ENCODE assay signal across 11 mouse cellular contexts in genomic region chr6:149189340-149189922, GRCm38 (mm10). TPM values are rescaled to one million over a fixed set of nuclear protein-coding genes. Genes with fewer than 3 reads are reported as not detected.
DNase-seq lines count a peak whose midpoint lies in the region; ATAC-seq lines count a peak whose summit lies in the region.
"Had no signal": no experiment of that assay in that cellular context is flagged by ENCODE, and none has a peak within 500 bp of the region (broad histone marks: within the 10 kb centered on the region; RNA-seq: fewer than 3 reads in every experiment).

No protein-coding gene starts in this region.

- peaks cover 55% of the 10 kb centered on the region for H3K4me1 ChIP-seq in megakaryocyte, embryonic 14.5 days
- H3K4me1 ChIP-seq in embryonic facial prominence, embryonic 14.5 days (ENCODE audit: control insufficient read depth, insufficient read depth, low read length): no peaks in the 10 kb centered on the region; the same call in 1 of the 2 replicates
- peaks cover 33% of the 10 kb centered on the region for H3K4me1 ChIP-seq in neural tube, embryonic 13.5 days (replicated peaks)

- peak overlapping the region; percentile 78; the same call in 1 of the 2 replicates for H3K4me2 ChIP-seq in embryonic facial prominence, embryonic 14.5 days (ENCODE audit: low read depth, low read length)
- peak overlapping the region; percentile 76 for H3K4me2 ChIP-seq in neural tube, embryonic 13.5 days

- no peaks in the 10 kb centered on the region for H3K27me3 ChIP-seq in megakaryocyte, embryonic 14.5 days (replicated peaks)
- H3K27me3 ChIP-seq in embryonic facial prominence, embryonic 14.5 days (replicated peaks; ENCODE audit: control insufficient read depth, insufficient read depth, low read length): no peaks in the 10 kb centered on the region
- H3K27me3 ChIP-seq in neural tube, embryonic 13.5 days: no peaks in the 10 kb centered on the region

- no peak overlapping the region for H3K27ac ChIP-seq in embryonic facial prominence, embryonic 14.5 days (replicated peaks; ENCODE audit: low read depth, low read length)
- H3K27ac ChIP-seq in neural tube, embryonic 13.5 days (replicated peaks): peak overlapping the region; percentile 96; the same call in 1 of the 2 replicates

- H3K4me3 ChIP-seq in megakaryocyte, embryonic 14.5 days (replicated peaks): peak overlapping the region; percentile 95
- no peak overlapping the region for H3K4me3 ChIP-seq in embryonic facial prominence, embryonic 14.5 days (ENCODE audit: low read depth, low read length)
- H3K4me3 ChIP-seq in neural tube, embryonic 13.5 days: 0 out of 2 replicates have a peak overlapping the region, but pooled peaks have one; percentile 77

- WGBS in embryonic facial prominence, embryonic 14.5 days: 93% methylated on average over 16 of the region's 16 CpGs
- WGBS in neural tube, embryonic 13.5 days: 94% methylated on average over 16 of the region's 16 CpGs

- peaks cover 8% of the 10 kb centered on the region; the same call in 1 of the 2 replicates for H3K9me3 ChIP-seq in megakaryocyte, embryonic 14.5 days
- H3K9me3 ChIP-seq in embryonic facial prominence, embryonic 14.5 days (ENCODE audit: control insufficient read depth, low read length): no peaks in the 10 kb centered on the region
- H3K9me3 ChIP-seq in neural tube, embryonic 13.5 days: no peaks in the 10 kb centered on the region

- H3K9ac ChIP-seq in embryonic facial prominence, embryonic 14.5 days (ENCODE audit: low read depth, low read length): no peak overlapping the region
- no peak overlapping the region for H3K9ac ChIP-seq in neural tube, embryonic 13.5 days

- ATAC-seq in megakaryocyte, adult 5-6 weeks (ENCODE audit: poor library complexity, severe bottlenecking): no peak
- ATAC-seq in embryonic facial prominence, embryonic 14.5 days (ENCODE audit: low read depth): no peak
- no peak for ATAC-seq in neural tube, embryonic 13.5 days (ENCODE audit: low read depth)
- ATAC-seq in megakaryocyte progenitor cell, adult 5-6 weeks (replicated peaks; ENCODE audit: poor library complexity): no peak

- peaks cover 25% of the 10 kb centered on the region for H3K36me3 ChIP-seq in megakaryocyte, embryonic 14.5 days (replicated peaks; ENCODE audit: low read length)
- H3K36me3 ChIP-seq in embryonic facial prominence, embryonic 14.5 days (ENCODE audit: control insufficient read depth, insufficient read depth, low read length): 0 out of 2 replicates have a peak, but pooled peaks cover 2% of the 10 kb centered on the region
- H3K36me3 ChIP-seq in neural tube, embryonic 13.5 days: 0 out of 2 replicates have a peak, but pooled peaks cover under 1% of the 10 kb centered on the region

- peak; percentile 81 for DNase-seq in heart, adult 11 months
- no peak for DNase-seq in heart, postnatal 14 days
- no peak for DNase-seq in embryonic facial prominence, embryonic 14.5 days (ENCODE audit: low spot score)
- DNase-seq in urinary bladder, adult 2 months (ENCODE audit: low spot score): no peak

- intact Hi-C loops in heart, postnatal 14 days (cut with DNase I): loop anchor here (5.0 kb wide), 2 partner anchors 118 to 183 kb away; partner anchors contain the start of gene Resf1

RNA-seq across cellular contexts. Expression of gene Amn1, which starts 0.9 kb away (rescaled TPM):
- total RNA-seq in heart, postnatal 14 days (2021): 10 to 100 TPM; 19.5 to 21.7 TPM
- 1.6 TPM in 1 of 2 replicates, not detected in the other for polyA plus RNA-seq in megakaryocyte, embryonic 14.5 days (2012; ENCODE audit: insufficient read depth, low replicate concordance)
- 19.6 and 20.2 TPM in 2 replicates for total RNA-seq in megakaryocyte, adult 5-6 weeks (2015)
- total RNA-seq in megakaryocyte, adult 5-6 weeks (2017): 14.7 and 16.4 TPM in 2 replicates
- 27.1 and 30.5 TPM in 2 replicates for polyA plus RNA-seq in embryonic facial prominence, embryonic 14.5 days (2014; fragmentation: Nextera tagmentation; extraction: Ambion mirVana)
- 114 and 120 TPM in 2 replicates for polyA plus RNA-seq in neural tube, embryonic 13.5 days (2015; fragmentation: Nextera tagmentation; extraction: Ambion mirVana)
- 7.7 and 11.9 TPM in 2 replicates for total RNA-seq in megakaryocyte progenitor cell, adult 5-6 weeks (2015)
- total RNA-seq in megakaryocyte progenitor cell, adult 5-6 weeks (2017): 9.5 and 13.0 TPM in 2 replicates
- 13.2 and 18.2 TPM in 2 replicates for polyA plus RNA-seq in urinary bladder, adult 2 months (2012; rRNA removed)

RNA-seq across cellular contexts. Expression of gene Etfbkmt, which starts 49.8 kb away (rescaled TPM):
- 10 to 100 TPM; 31.2 to 31.9 TPM for total RNA-seq in heart, postnatal 14 days (2021)
- polyA plus RNA-seq in megakaryocyte, embryonic 14.5 days (2012; ENCODE audit: insufficient read depth, low replicate concordance): 0.64 TPM in 1 of 2 replicates, not detected in the other
- 6.8 and 9.3 TPM in 2 replicates for total RNA-seq in megakaryocyte, adult 5-6 weeks (2015)
- 5.9 and 7.8 TPM in 2 replicates for total RNA-seq in megakaryocyte, adult 5-6 weeks (2017)
- polyA plus RNA-seq in embryonic facial prominence, embryonic 14.5 days (2014; fragmentation: Nextera tagmentation; extraction: Ambion mirVana): 11.1 and 12.3 TPM in 2 replicates
- 6.4 and 6.6 TPM in 2 replicates for polyA plus RNA-seq in neural tube, embryonic 13.5 days (2015; fragmentation: Nextera tagmentation; extraction: Ambion mirVana)
- 8.2 and 21.1 TPM in 2 replicates for total RNA-seq in megakaryocyte progenitor cell, adult 5-6 weeks (2015)
- total RNA-seq in megakaryocyte progenitor cell, adult 5-6 weeks (2017): 6.9 and 10.8 TPM in 2 replicates
- polyA plus RNA-seq in urinary bladder, adult 2 months (2012; rRNA removed): 54.1 and 67.1 TPM in 2 replicates

RNA-seq across cellular contexts. Expression of gene Gm10203, which starts 59.5 kb away (rescaled TPM):
- total RNA-seq in heart, postnatal 14 days (2021): not detected
- polyA plus RNA-seq in megakaryocyte, embryonic 14.5 days (2012; ENCODE audit: insufficient read depth, low replicate concordance): not detected in 2 replicates
- not detected in 2 replicates for total RNA-seq in megakaryocyte, adult 5-6 weeks (2015)
- total RNA-seq in megakaryocyte, adult 5-6 weeks (2017): not detected in 2 replicates
- polyA plus RNA-seq in embryonic facial prominence, embryonic 14.5 days (2014; fragmentation: Nextera tagmentation; extraction: Ambion mirVana): not detected in 2 replicates
- not detected in 2 replicates for polyA plus RNA-seq in neural tube, embryonic 13.5 days (2015; fragmentation: Nextera tagmentation; extraction: Ambion mirVana)
- total RNA-seq in megakaryocyte progenitor cell, adult 5-6 weeks (2015): not detected in 2 replicates
- not detected in 2 replicates for total RNA-seq in megakaryocyte progenitor cell, adult 5-6 weeks (2017)
- polyA plus RNA-seq in urinary bladder, adult 2 months (2012; rRNA removed): not detected in 2 replicates
- total RNA-seq: common myeloid progenitor, adult 5-6 weeks; G1E; layer of hippocampus, postnatal 10 days had no signal
- polyA plus RNA-seq: G1E had no signal
